Mouse (Mus musculus): Measurements from ENCODE around the gene Recql.

DNA sequence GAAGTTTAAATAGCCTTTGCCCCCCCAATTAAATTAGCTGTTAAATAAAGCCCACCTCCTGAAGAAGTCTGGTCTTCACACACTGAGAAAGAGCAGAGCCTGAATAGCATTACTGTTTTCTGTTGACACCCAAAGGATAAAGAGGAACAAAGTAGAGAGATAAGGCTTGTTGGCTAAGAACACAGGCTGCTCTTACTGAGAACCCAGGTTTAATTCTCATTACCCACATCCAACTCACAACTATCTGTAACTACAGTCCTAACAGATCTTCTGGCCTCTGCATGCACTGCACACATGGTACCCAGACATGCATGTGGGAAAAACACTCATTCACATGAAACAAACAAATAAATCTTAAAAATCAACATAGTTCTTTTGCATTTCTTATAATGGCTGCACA is 69.8 kb downstream of the Recql start:
- TF ChIP-seq CTCF (IDR thresholded peaks at IDR 0.05) (no peak), EP300 (IDR thresholded peaks at IDR 0.05) (no peak)
